8 mouse cellular contexts compared by ENCODE assay signal in the genomic region with DNA sequence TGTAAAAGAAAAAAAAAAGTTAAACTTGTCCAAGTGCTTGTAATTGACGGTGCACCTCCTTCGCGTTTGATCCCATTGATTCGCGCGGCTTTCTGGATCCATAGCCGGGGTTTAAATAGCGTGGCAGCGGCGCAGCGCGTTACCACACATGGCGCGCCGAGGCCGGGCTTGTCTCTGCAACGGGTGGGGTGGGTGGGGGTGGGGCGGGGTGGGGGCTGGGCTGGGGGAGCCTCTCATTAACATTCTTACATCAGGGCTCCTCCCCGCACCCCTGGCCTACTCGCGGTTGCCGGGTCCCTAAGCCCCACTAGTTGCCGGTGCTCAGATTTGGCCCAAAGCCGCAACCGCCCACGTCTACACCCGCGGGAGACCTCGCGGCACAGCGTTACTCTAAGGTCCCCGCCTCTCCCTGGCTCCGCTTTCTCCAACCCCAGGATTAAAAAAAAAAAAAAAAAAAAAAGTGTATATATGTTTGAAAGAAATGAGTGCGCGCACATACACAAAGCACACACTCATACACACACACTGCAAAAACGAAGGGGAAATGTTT. TPM values are rescaled to one million over a fixed set of nuclear protein-coding genes. Genes with fewer than 3 reads are reported as not detected.
DNase-seq lines count a peak whose midpoint lies in the region; ATAC-seq and TF ChIP-seq lines count a peak whose summit lies in the region.

No protein-coding gene starts in this region.

- no peak for TF ChIP-seq CTCF in C2C12 (IDR thresholded peaks at IDR 0.05; ENCODE audit: control insufficient read depth, insufficient read depth, insufficient read length)

- H3K36me3 ChIP-seq in C2C12 (ENCODE audit: control insufficient read depth, insufficient read depth): no peaks in the 10 kb centered on the region
- H3K36me3 ChIP-seq in forebrain, embryonic 15.5 days: no peaks in the 10 kb centered on the region
- H3K36me3 ChIP-seq in hindbrain, embryonic 16.5 days (ENCODE audit: control insufficient read depth, insufficient read depth, low read length): no peaks in the 10 kb centered on the region
- no peaks in the 10 kb centered on the region for H3K36me3 ChIP-seq in limb, embryonic 13.5 days
- no peaks in the 10 kb centered on the region for H3K36me3 ChIP-seq in midbrain, embryonic 15.5 days (replicated peaks)

- H3K9ac ChIP-seq in forebrain, embryonic 15.5 days (replicated peaks): 0 out of 2 replicates have a peak overlapping the region, but pooled peaks have one; percentile 15
- H3K9ac ChIP-seq in hindbrain, embryonic 16.5 days (ENCODE audit: low read depth, low read length): peak overlapping the region; percentile 50; the same call in 1 of the 2 replicates
- H3K9ac ChIP-seq in limb, embryonic 13.5 days: peak overlapping the region; percentile 43
- no peak overlapping the region for H3K9ac ChIP-seq in midbrain, embryonic 15.5 days

- H3K79me3 ChIP-seq in C2C12 (ENCODE audit: low read depth): no peaks in the 10 kb centered on the region

- peak; percentile 44; the same call in 1 of the 2 replicates for ATAC-seq in forebrain, embryonic 15.5 days (replicated peaks)
- ATAC-seq in hindbrain, embryonic 16.5 days: 0 out of 2 replicates have a peak, but pooled peaks have one; percentile 22
- ATAC-seq in limb, embryonic 13.5 days (ENCODE audit: low FRiP score, low read depth): peak; percentile 68
- ATAC-seq in midbrain, embryonic 15.5 days (replicated peaks): peak; percentile 28

- H3K4me1 ChIP-seq in forebrain, embryonic 15.5 days: peaks cover 48% of the 10 kb centered on the region
- H3K4me1 ChIP-seq in hindbrain, embryonic 16.5 days (ENCODE audit: control insufficient read depth, insufficient read depth, low read depth, low read length): peaks cover 36% of the 10 kb centered on the region
- H3K4me1 ChIP-seq in limb, embryonic 13.5 days: peaks cover 48% of the 10 kb centered on the region
- peaks cover 52% of the 10 kb centered on the region for H3K4me1 ChIP-seq in midbrain, embryonic 15.5 days

- peak overlapping the region; percentile 63 for H3ac ChIP-seq in C2C12 (ENCODE audit: control insufficient read depth, insufficient read length, low read depth)

- peak overlapping the region; percentile 98 for H3K4me2 ChIP-seq in forebrain, embryonic 15.5 days (replicated peaks)
- H3K4me2 ChIP-seq in hindbrain, embryonic 16.5 days (ENCODE audit: low read length): peak overlapping the region; percentile 99
- peak overlapping the region; percentile 89 for H3K4me2 ChIP-seq in limb, embryonic 13.5 days (replicated peaks)
- peak overlapping the region; percentile 93 for H3K4me2 ChIP-seq in midbrain, embryonic 15.5 days

- H3K79me2 ChIP-seq in C2C12 (ENCODE audit: control insufficient read depth, insufficient read depth): peaks cover 9% of the 10 kb centered on the region

- H3K4me3 ChIP-seq in C2C12 (ENCODE audit: insufficient read depth, poor library complexity, severe bottlenecking): peak overlapping the region; percentile 35
- H3K4me3 ChIP-seq in forebrain, embryonic 15.5 days: peak overlapping the region; percentile 52
- peak overlapping the region; percentile 56 for H3K4me3 ChIP-seq in hindbrain, embryonic 16.5 days (ENCODE audit: low read length)
- peak overlapping the region; percentile 58 for H3K4me3 ChIP-seq in limb, embryonic 13.5 days
- peak overlapping the region; percentile 51 for H3K4me3 ChIP-seq in midbrain, embryonic 15.5 days

- DNase-seq in adrenal gland, adult 18-20 months (ENCODE audit: low spot score in 2 of 2): peak; percentile 26 to 53
- DNase-seq in cerebellum, adult 11-12 months: no peak
- no peak for DNase-seq in T-cell, adult 2 months (ENCODE audit: low spot score)

- WGBS in forebrain, embryonic 15.5 days: under 1% methylated on average over 36 of the region's 36 CpGs
- WGBS in hindbrain, embryonic 16.5 days: under 1% methylated on average over 36 of the region's 36 CpGs
- WGBS in limb, embryonic 13.5 days: under 1% methylated on average over 36 of the region's 36 CpGs
- WGBS in midbrain, embryonic 15.5 days: under 1% methylated on average over 36 of the region's 36 CpGs

- H3K27me3 ChIP-seq in C2C12 (ENCODE audit: control insufficient read depth, insufficient read depth, insufficient read length): no peaks in the 10 kb centered on the region
- H3K27me3 ChIP-seq in forebrain, embryonic 15.5 days: peaks cover 47% of the 10 kb centered on the region
- H3K27me3 ChIP-seq in hindbrain, embryonic 16.5 days (replicated peaks; ENCODE audit: control insufficient read depth, insufficient read depth, low read length): peaks cover 20% of the 10 kb centered on the region
- peaks cover 71% of the 10 kb centered on the region for H3K27me3 ChIP-seq in limb, embryonic 13.5 days
- H3K27me3 ChIP-seq in midbrain, embryonic 15.5 days (replicated peaks): peaks cover 69% of the 10 kb centered on the region

- H3K27ac ChIP-seq in forebrain, embryonic 15.5 days (replicated peaks): no peak overlapping the region
- no peak overlapping the region for H3K27ac ChIP-seq in hindbrain, embryonic 16.5 days (ENCODE audit: low read depth, low read length)
- no peak overlapping the region for H3K27ac ChIP-seq in limb, embryonic 13.5 days
- no peak overlapping the region for H3K27ac ChIP-seq in midbrain, embryonic 15.5 days

- H3K9me3 ChIP-seq in forebrain, embryonic 15.5 days: no peaks in the 10 kb centered on the region
- H3K9me3 ChIP-seq in hindbrain, embryonic 16.5 days (ENCODE audit: control insufficient read depth, low read length): no peaks in the 10 kb centered on the region
- no peaks in the 10 kb centered on the region for H3K9me3 ChIP-seq in limb, embryonic 13.5 days
- H3K9me3 ChIP-seq in midbrain, embryonic 15.5 days: no peaks in the 10 kb centered on the region

TF ChIP-seq in C2C12, 6 proteins besides CTCF, POLR2A, EP300 and RAD21:
- TF ChIP-seq MYOG (IDR thresholded peaks at IDR 0.05; ENCODE audit: control insufficient read depth, extremely low read depth, insufficient read length): no peak
- TF ChIP-seq USF1 (IDR thresholded peaks at IDR 0.05; ENCODE audit: low read depth): no peak
- TF ChIP-seq MAX (IDR thresholded peaks at IDR 0.05): no peak
- TF ChIP-seq CEBPB (IDR thresholded peaks at IDR 0.05; ENCODE audit: low read depth): no peak
TF ChIP-seq in C2C12: peak in this region for 0.

RNA-seq across cellular contexts. Expression of gene Npr3, which starts 1.0 kb away (rescaled TPM):
- polyA plus RNA-seq in C2C12 (2012; fragmentation: generic; extraction: Trizol): 1.4 TPM
- 10 to 100 TPM; 12.6 to 55.5 TPM for total RNA-seq in adrenal gland, adult 18-20 months (2021)
- polyA plus RNA-seq in forebrain, embryonic 15.5 days (2015; fragmentation: Nextera tagmentation; extraction: Ambion mirVana): 0.88 and 1.3 TPM in 2 replicates
- polyA plus RNA-seq in hindbrain, embryonic 16.5 days (2015; fragmentation: Nextera tagmentation; extraction: Ambion mirVana): 1.1 and 1.3 TPM in 2 replicates
- polyA plus RNA-seq in limb, embryonic 13.5 days (2015; fragmentation: Nextera tagmentation; extraction: Ambion mirVana): 4.1 and 4.5 TPM in 2 replicates
- 0.87 and 1.1 TPM in 2 replicates for polyA plus RNA-seq in midbrain, embryonic 15.5 days (2015; fragmentation: Nextera tagmentation; extraction: Ambion mirVana)

Comparison
In these comparisons a context has a peak if more than half of its experiments do, and no peak if none do; other contexts are left out.
1. DNase-seq: peak in adrenal gland, adult 18-20 months (2 of 2); none in cerebellum, adult 11-12 months (single experiment) and T-cell, adult 2 months (single experiment).
2. Peak in every context shown above with its lines, with median percentiles within 50 percentile points of each other: H3K4me3 ChIP-seq, ATAC-seq and H3K4me2 ChIP-seq.